Mouse (Mus musculus): ENCODE measurements at regions not wholly inside any gene's neighbourhood (a gene's known extent, or its start where the extent isn't known, plus 50 kb on each side); places are given as distances from the start of the nearest gene placed in this dataset.
"Not testable (repeated sequence)": the region's sequence is repeated elsewhere in the genome, so short reads cannot be mapped to it uniquely, and the experiment has no call there.

DNA sequence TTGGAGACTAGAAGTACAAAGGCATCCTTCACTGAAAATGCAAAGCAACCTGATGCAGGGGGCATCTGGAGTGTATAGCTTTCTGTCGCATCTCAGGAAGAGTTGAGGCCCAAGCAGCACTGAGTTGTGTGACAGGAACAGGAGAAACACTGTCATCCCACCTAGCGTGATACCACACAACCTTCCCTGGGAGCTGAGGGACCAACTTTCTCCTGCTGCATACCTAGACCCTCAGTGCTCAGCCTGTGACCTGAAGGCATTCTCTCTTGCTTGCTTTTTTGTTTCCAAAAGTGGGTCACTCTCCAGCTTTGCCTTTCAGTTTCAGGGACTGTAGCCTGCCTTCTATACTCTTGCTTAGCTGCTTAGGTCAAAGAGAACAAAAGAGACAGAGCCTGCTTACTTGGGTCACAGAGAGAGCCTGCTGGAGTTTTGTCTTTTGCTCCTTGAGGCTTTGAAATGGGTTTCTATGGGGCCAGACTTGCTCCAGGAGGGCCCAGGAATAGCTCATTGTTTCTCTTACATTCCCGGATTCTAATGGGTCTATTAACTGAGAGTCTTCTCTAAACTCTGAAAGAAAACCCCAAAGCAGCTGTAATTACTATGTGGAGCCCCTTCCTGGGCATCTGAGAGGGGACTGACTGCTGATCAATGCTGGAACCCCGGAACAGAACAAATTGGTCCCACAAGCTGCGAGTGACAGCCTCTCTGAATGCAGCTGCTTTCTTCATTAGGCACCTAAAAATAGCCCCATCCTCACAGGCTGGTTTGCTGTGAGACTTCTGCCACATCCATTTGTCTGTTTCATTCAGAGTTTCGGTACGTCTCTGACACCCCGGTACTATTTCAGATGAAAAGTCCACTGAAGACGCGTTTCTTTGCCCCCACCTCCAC lies 73.9 kb upstream of the Atxn1 start:
- DNase-seq (ENCODE audit: extremely low spot score, low spot score): no peak

GRCm38 (mm10) chr13:46032281-46032680 lies 67.5 kb upstream of the Atxn1 start:
- DNase-seq (ENCODE audit: extremely low spot score, low spot score): no peak

DNA sequence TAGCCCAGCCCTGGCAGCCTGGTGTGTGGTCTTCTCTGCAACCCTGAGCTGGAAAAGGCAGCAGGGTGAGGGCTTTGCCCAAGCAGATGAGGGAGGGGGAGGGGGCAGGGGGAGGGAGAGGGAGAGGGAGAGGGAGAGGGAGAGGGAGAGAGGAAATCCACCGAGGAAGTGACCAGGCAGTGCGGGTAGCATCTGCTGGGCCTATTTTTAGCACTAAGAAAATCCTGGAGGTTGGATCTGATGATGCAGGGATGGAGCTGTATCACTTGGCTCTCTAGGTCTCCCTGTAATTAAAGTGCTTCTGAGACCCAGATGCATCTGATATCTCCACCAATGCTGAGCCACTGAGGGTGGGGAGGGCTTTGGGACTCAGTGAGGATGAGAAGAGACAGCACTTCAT lies 61.2 kb upstream of the Atxn1 start:
- DNase-seq (ENCODE audit: extremely low spot score, low spot score): no peak

GRCm38 (mm10) chr13:46023630-46024041 lies 58.8 kb upstream of the Atxn1 start:
- no peak for DNase-seq (ENCODE audit: extremely low spot score, low spot score)

- DNase-seq (ENCODE audit: extremely low spot score, low spot score): no peak
Measured at GRCm38 (mm10) chr13:46023187-46023586, 58.4 kb upstream of the Atxn1 start.

DNA sequence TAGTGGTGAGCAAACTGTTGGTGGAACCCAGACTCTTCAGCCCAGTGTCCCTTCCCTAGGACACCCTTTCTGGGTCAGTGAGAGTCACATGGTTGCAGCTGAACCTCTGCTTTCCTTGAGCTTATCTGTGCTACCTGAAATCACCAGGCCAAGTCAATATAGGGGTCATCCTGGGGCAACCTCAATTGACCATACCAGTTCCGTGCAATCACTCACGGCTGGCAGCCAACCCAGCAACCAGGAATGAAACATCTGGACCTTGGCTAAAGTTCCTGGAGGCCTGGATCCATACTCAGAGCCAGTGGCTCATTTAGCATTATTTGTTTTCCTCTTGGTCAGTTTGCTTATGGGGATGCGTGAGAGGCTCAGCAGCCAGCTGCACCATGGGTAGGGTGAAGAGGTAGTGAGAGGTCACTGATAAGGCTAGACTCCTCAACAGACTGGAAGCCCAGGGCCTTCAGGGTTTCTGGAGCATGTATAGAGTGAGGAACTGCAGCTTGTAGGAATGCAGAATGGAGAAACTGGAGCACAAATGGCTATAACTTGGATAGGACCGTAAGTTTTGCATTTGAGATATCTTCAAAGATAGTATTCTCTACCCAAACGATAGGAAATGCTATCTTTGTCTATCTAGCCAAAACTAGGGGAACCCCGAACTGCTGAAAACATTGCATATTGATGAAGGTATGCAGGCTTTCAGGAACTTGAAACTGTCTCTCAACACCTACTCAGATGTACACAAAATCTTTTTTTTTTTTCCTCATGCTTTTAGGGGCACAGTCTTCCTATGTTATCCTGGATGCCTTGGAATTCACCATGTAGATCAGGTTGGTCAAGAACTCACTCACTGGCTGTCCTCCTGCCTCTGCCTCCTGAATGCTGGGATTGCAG lies 56.4 kb upstream of the Atxn1 start:
- DNase-seq (ENCODE audit: extremely low spot score, low spot score): no peak

DNA sequence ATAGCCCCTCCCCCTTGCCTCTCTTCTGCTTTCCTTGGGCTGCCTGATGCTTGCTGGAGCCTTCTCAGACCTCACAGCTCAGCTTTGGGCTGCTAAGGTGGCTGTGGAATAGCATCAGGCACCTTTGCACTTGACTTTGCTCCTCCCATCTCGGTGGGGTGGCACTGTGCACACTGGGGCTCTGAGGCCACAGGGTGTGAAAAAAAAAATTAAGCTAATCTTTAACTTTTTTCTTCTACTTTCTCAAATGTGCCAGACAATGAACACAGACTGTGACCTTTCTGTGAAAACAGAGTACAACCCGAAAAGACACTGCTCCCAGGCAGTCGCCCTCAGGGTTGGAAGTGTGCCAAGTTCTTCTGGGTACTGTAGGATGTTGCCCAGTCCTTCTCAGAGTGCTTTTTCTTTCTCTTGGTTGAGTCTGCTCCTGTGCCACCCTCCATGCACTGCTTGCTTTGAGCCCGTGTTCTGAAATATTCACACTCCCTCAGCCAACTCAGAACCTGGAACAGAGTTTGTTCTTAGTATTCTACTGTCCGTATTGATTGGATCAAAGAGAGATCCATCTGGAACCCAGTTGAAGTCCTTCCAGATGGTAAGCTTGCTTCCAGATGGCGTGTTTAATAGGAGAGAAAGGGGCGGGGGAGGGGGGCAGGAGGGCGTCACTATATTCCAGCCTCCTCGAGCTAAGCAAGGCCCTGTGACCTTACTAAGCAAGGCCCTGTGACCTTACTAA lies 54.8 kb upstream of the Atxn1 start:
- no peak for DNase-seq (ENCODE audit: extremely low spot score, low spot score)

- no peak for DNase-seq (ENCODE audit: extremely low spot score, low spot score)
Measured at GRCm38 (mm10) chr13:46018903-46019430, 54.2 kb upstream of the Atxn1 start.

DNA sequence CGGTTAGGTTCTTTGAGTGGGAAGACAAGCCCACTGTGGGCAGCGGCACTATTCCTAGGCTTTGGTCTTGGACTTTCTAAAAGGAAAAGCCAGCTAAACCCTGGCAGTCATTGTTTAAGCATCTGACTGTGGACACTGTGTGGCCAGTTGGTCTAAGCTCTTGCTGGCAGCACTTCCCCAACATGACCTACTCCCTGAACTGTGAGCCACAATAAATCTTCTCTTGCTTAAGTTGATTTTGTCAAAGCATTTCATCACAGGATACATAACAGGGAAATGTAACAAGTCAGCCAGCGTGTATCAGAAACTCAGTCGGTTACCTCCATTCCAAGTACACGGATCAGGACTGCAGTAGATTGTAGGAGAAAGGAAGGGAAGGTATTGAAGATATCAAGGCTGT lies 52.9 kb upstream of the Atxn1 start:
- no peak for DNase-seq (ENCODE audit: extremely low spot score, low spot score)

DNA sequence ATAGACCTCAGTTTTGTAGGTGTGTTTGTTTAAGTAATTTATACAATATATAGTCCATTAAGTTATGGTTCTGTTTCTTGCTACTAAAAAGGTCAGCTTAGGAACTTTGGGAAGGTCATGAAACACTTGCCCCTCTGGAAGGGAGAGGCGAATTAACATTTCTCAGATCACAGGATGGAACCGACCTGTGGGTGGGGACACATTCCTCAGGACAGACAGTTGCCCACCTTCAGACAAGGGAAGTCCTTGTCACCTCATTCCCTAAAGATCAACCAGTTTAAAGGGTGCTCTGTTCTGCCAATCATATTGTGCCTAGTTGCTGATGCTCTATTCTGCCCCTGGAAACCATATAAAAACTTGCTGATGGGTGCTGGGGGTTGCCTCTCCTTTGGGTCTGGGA lies 52.2 kb upstream of the Atxn1 start:
- not testable (repeated sequence) for DNase-seq (ENCODE audit: extremely low spot score, low spot score)

- no peak for DNase-seq (ENCODE audit: extremely low spot score, low spot score)
Measured at GRCm38 (mm10) chr13:46015231-46015630, 50.4 kb upstream of the Atxn1 start.

- no peak for DNase-seq (ENCODE audit: extremely low spot score, low spot score)
Measured at GRCm38 (mm10) chr13:46014637-46015036, 49.8 kb upstream of the Atxn1 start.
